Comparison of ENCODE assay signal across 8 mouse cellular contexts in genomic region chr11:118211749-118212635, GRCm38 (mm10). TPM values are rescaled to one million over a fixed set of nuclear protein-coding genes. Genes with fewer than 3 reads are reported as not detected.
DNase-seq lines count a peak whose midpoint lies in the region; ATAC-seq and TF ChIP-seq lines count a peak whose summit lies in the region.

No protein-coding gene starts in this region.

- POLR2A ChIA-PET in Patski (lab: Charles Lee): interaction anchor here (0.5 to 1.3 kb wide), 3 partner anchors 10 to 19 kb away, joined by 3 to 7 read pairs (median 4); no protein-coding TSS in a partner anchor

- no peaks in the 10 kb centered on the region for H3K36me3 ChIP-seq in forebrain, embryonic 15.5 days
- H3K36me3 ChIP-seq in intestine, postnatal 0 days (ENCODE audit: control insufficient read depth, insufficient read depth): no peaks in the 10 kb centered on the region

- peak overlapping the region; percentile 71 for H3K27ac ChIP-seq in forebrain, embryonic 15.5 days (replicated peaks)
- peak overlapping the region; percentile 60 for H3K27ac ChIP-seq in intestine, postnatal 0 days (ENCODE audit: low read depth, low read length)

- no peaks in the 10 kb centered on the region for H3K27me3 ChIP-seq in Patski
- H3K27me3 ChIP-seq in forebrain, embryonic 15.5 days: no peaks in the 10 kb centered on the region
- H3K27me3 ChIP-seq in intestine, postnatal 0 days (replicated peaks; ENCODE audit: control insufficient read depth, insufficient read depth, low read length): no peaks in the 10 kb centered on the region

- H3K4me1 ChIP-seq in forebrain, embryonic 15.5 days: peaks cover 50% of the 10 kb centered on the region
- peaks cover 15% of the 10 kb centered on the region for H3K4me1 ChIP-seq in intestine, postnatal 0 days (replicated peaks; ENCODE audit: control insufficient read depth, insufficient read depth, low read length)

- peak; percentile 70 to 85 for DNase-seq in heart, adult 18-20 months
- DNase-seq in heart, postnatal 4 days: no peak
- DNase-seq in Patski (ENCODE audit: low read depth, low spot score): peak; percentile 74
- DNase-seq in liver: peak; percentile 16
- peak; percentile 87 for DNase-seq in skeletal muscle tissue, adult 2 months (ENCODE audit: low read depth, low spot score)
- no peak for DNase-seq in thymus, postnatal 25 days

- no peak overlapping the region for H3K4me2 ChIP-seq in forebrain, embryonic 15.5 days (replicated peaks)
- H3K4me2 ChIP-seq in intestine, postnatal 0 days (replicated peaks; ENCODE audit: low read depth): no peak overlapping the region

- H3K4me3 ChIP-seq in forebrain, embryonic 15.5 days: no peak overlapping the region
- H3K4me3 ChIP-seq in intestine, postnatal 0 days (ENCODE audit: low read depth, low read length): no peak overlapping the region

- no peak for TF ChIP-seq CTCF in Patski (IDR thresholded peaks at IDR 0.05)
- TF ChIP-seq CTCF in intestine, postnatal 0 days (IDR thresholded peaks at IDR 0.05; ENCODE audit: low read depth): no peak

- in situ Hi-C loops in Patski (cut with MboI; ENCODE audit: low pct_unique_long_range_greater_than_20kb): no loop called here

- CTCF ChIA-PET in Patski (lab: Charles Lee): interaction anchor here (0.7 to 2.0 kb wide), 7 partner anchors 14 to 129 kb away, joined by 3 to 6 read pairs (median 3); no protein-coding TSS in a partner anchor

- H3K9me3 ChIP-seq in forebrain, embryonic 15.5 days: no peaks in the 10 kb centered on the region
- H3K9me3 ChIP-seq in intestine, postnatal 0 days (ENCODE audit: control insufficient read depth): no peaks in the 10 kb centered on the region

- 42% methylated on average over 10 of the region's 10 CpGs for WGBS in forebrain, embryonic 15.5 days
- WGBS in intestine, postnatal 0 days: 34% methylated on average over 10 of the region's 10 CpGs

- ATAC-seq in Patski: peak; percentile 57
- ATAC-seq in forebrain, embryonic 15.5 days (replicated peaks): peak; percentile 41; the same call in 1 of the 2 replicates
- ATAC-seq in intestine, postnatal 0 days: peak; percentile 15; the same call in 1 of the 2 replicates

- no peak overlapping the region for H3K9ac ChIP-seq in forebrain, embryonic 15.5 days (replicated peaks)
- H3K9ac ChIP-seq in intestine, postnatal 0 days (ENCODE audit: low read depth, low read length): no peak overlapping the region

RNA-seq across cellular contexts. Expression of gene Cyth1, which starts 36.4 kb away (rescaled TPM):
- total RNA-seq in heart, adult 18-20 months (2021): 10 to 100 TPM; 54.1 to 63.2 TPM
- total RNA-seq in heart, postnatal 4 days (2021): 10 to 100 TPM; 38.3 to 39.1 TPM
- 30.8 TPM for polyA plus RNA-seq in Patski (2021)
- polyA plus RNA-seq in forebrain, embryonic 15.5 days (2015; fragmentation: Nextera tagmentation; extraction: Ambion mirVana): 32.3 and 34.6 TPM in 2 replicates
- polyA plus RNA-seq in intestine, postnatal 0 days (2015; fragmentation: Nextera tagmentation; extraction: Ambion mirVana): 9.5 and 10.9 TPM in 2 replicates

Comparison
In these comparisons a context has a peak if more than half of its experiments do, and no peak if none do; other contexts are left out.
1. DNase-seq: peak in heart, adult 18-20 months (2 of 2), Patski (single experiment), liver (single experiment) and skeletal muscle tissue, adult 2 months (single experiment); none in heart, postnatal 4 days (single experiment) and thymus, postnatal 25 days (single experiment).
2. Peak in every context shown above with its lines, with median percentiles within 50 percentile points of each other: ATAC-seq.